Mouse (Mus musculus) cortical plate, adult 2 months (tissue): ENCODE measurements at regions not wholly inside any gene's neighbourhood (a gene's known extent, or its start where the extent isn't known, plus 50 kb on each side); places are given as distances from the start of the nearest gene placed in this dataset.

ENCODE experiments used
- H3K27ac ChIP-seq: fragments of 200-500 bp; 2 replicates; pipeline ENCODE4 v1.5.1; 2012; ENCODE audit warnings: low read length, control low read depth, inconsistent platforms; ENCODE audit not compliant: insufficient read depth
- H3K4me1 ChIP-seq: fragments of 200-500 bp; 2 replicates; pipeline ENCODE4 v1.6.1; 2011; ENCODE audit warnings: low read length; ENCODE audit not compliant: control insufficient read depth, insufficient read depth
- H3K4me3 ChIP-seq: fragments of 200-500 bp; 2 replicates; pipeline ENCODE4 v1.5.1; 2011; ENCODE audit warnings: mild to moderate bottlenecking, low read length, control low read depth; ENCODE audit not compliant: insufficient read depth
- CTCF ChIP-seq: fragments of 200-500 bp; IDR thresholded peaks from 2 replicates; pipeline ENCODE4 v1.5.1; 2011; ENCODE audit warnings: mild to moderate bottlenecking, control low read depth, low read length; ENCODE audit not compliant: insufficient read depth; ENCODE audit errors: extremely low read depth
- POLR2A ChIP-seq: fragments of 200-500 bp; IDR thresholded peaks from 2 replicates; pipeline ENCODE4 v1.6.1; 2011; ENCODE audit warnings: mild to moderate bottlenecking, low read length, control low read depth; ENCODE audit not compliant: insufficient read depth; ENCODE audit errors: extremely low read depth

GRCm38 (mm10) chr7:136164834-136165233 lies 448.7 kb upstream of the Mki67 start:
- Histone ChIP-seq H3K4me1 (no peaks in the 10 kb centered on the region), H3K27ac (no peak overlapping the region), H3K4me3 (no peak overlapping the region)
- TF ChIP-seq CTCF = no peak
- TF ChIP-seq POLR2A = no peak

GRCm38 (mm10) chr7:136169261-136169660 lies 453.1 kb upstream of the Mki67 start:
- TF ChIP-seq CTCF (no peak), POLR2A (no peak)
- Histone ChIP-seq H3K27ac (no peak overlapping the region), H3K4me3 (no peak overlapping the region), H3K4me1 (no peaks in the 10 kb centered on the region)

GRCm38 (mm10) chr7:136176373-136176772 lies 460.2 kb upstream of the Mki67 start:
- no peak overlapping the region for H3K27ac ChIP-seq
- no peaks in the 10 kb centered on the region for H3K4me1 ChIP-seq
- H3K4me3 ChIP-seq = no peak overlapping the region
- no peak for TF ChIP-seq POLR2A
- TF ChIP-seq CTCF = no peak

- Histone ChIP-seq H3K4me3 (no peak overlapping the region), H3K4me1 (no peaks in the 10 kb centered on the region), H3K27ac (no peak overlapping the region)
- TF ChIP-seq POLR2A (no peak), CTCF (no peak)
Measured at GRCm38 (mm10) chr7:136180996-136181395, 464.8 kb upstream of the Mki67 start.

GRCm38 (mm10) chr7:136182101-136182500 lies 465.9 kb upstream of the Mki67 start:
- H3K4me3 ChIP-seq = no peak overlapping the region
- no peak overlapping the region for H3K27ac ChIP-seq
- H3K4me1 ChIP-seq = no peaks in the 10 kb centered on the region
- TF ChIP-seq CTCF (no peak), POLR2A (no peak)

GRCm38 (mm10) chr7:136196424-136197160 lies 480.4 kb upstream of the Mki67 start:
- H3K27ac ChIP-seq = no peak overlapping the region

GRCm38 (mm10) chr7:136208879-136209278 lies 492.7 kb upstream of the Mki67 start:
- no peak overlapping the region for H3K27ac ChIP-seq
- no peaks in the 10 kb centered on the region for H3K4me1 ChIP-seq
- H3K4me3 ChIP-seq = no peak overlapping the region
- TF ChIP-seq POLR2A = no peak
- TF ChIP-seq CTCF = no peak

More at GRCm38 (mm10) chr7:136196424-136197160, 480.4 kb upstream of the Mki67 start:
- Histone ChIP-seq H3K4me3 (no peak overlapping the region), H3K4me1 (no peaks in the 10 kb centered on the region)
- TF ChIP-seq POLR2A (no peak), CTCF (no peak)

- H3K27ac ChIP-seq = no peak overlapping the region
- TF ChIP-seq POLR2A (no peak), CTCF (no peak)
- no peak overlapping the region for H3K4me3 ChIP-seq
- H3K4me1 ChIP-seq = no peaks in the 10 kb centered on the region
Measured at GRCm38 (mm10) chr7:136209299-136210171, 493.4 kb upstream of the Mki67 start.

GRCm38 (mm10) chr7:136212492-136212891 lies 496.3 kb upstream of the Mki67 start:
- Histone ChIP-seq H3K4me1 (no peaks in the 10 kb centered on the region), H3K4me3 (no peak overlapping the region), H3K27ac (no peak overlapping the region)
- TF ChIP-seq POLR2A (no peak), CTCF (no peak)
